Mouse (Mus musculus): ENCODE data around the gene Nrn1. TPM values are rescaled to one million over a fixed set of nuclear protein-coding genes. Genes with fewer than 3 reads are reported as not detected.

The Nrn1 gene
- polyA plus RNA-seq, 1 experiment from 2014 or later = 10.4 TPM

DNA sequence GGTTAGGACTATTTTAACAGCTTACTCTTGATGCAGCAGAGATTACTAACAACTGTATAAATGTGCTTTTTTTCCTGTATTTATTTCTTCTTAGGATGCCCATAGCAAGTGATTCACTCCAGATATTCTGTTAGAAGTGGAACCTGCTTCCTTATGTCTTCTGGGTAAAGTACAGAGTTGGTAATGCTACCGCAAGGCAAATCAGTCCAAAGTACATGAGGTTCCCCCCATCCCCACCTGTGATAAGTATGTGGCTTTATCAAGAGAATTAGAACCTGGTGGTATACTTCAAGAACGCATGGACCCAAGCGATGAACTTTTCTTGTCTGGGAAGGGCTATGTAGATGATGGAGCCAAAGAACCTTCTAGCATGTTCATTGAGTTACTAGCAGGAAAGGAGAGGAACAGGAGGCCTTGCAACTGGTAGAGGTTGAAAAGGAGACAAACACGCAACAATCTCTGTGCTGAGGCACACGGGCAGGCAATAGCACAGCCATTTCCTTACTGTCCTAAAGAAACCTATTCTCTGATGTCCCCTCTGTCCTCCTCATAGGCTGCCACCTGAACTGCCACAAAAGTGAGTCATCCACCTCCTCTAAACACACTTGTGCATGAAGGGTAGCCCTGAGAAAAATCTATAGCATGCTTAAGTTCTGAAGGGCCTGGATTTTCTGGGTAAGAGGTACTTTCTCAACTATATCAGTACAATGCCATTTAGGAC lies 14.5 kb downstream of the Nrn1 start:
- no peak for DNase-seq (ENCODE audit: extremely low spot score, low spot score)
- H3K36me3 ChIP-seq (replicated peaks) = no peaks in the 10 kb centered on the region
- no peaks in the 10 kb centered on the region for H3K9me3 ChIP-seq
- no peak overlapping the region for H3K27ac ChIP-seq
- H3K4me3 ChIP-seq = no peak overlapping the region
- 93% methylated on average over 5 of the region's 5 CpGs for WGBS
- H3K27me3 ChIP-seq (ENCODE audit: poor library complexity, severe bottlenecking) = peaks cover 57% of the 10 kb centered on the region
- H3K4me1 ChIP-seq = peaks cover 29% of the 10 kb centered on the region

DNA sequence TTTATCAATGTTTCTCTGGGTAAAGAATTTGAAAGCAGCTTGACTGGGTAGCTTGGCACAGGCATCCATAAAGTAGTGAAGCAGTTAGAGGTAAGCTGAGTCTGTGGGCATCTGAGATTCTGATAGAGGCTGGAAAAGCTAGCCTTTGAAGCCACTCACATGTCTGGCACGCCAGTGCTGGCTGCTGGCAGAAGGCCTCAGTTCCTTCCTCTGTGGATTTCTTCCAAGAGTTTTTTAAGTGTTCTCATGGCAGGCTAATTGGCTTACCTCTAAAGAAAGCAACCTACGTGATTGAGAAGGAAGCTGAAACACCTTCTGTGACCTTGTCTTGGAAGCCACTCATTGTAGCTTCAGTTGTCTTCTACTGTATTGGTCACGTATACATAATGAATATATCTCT lies 17.6 kb downstream of the Nrn1 start:
- H3K9me3 ChIP-seq = no peaks in the 10 kb centered on the region

DNA sequence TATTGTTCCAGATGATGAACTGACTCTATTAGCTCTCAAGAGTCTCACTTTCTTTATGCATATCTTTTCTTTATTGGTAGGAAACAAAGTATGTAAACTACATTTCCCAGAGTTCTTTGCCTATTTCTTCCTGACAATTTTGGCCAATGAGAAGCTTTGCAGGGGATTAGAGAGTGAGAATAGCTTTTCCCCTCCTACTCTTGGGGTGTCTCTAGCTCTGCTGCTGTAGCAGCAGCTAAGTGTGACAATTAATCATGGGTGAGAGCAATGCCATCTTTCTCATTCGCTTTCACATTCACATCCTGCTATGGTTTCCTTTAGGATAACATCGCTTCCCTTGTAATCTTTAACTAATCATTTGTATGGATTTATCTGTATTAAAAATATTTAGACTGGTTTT lies 18.2 kb downstream of the Nrn1 start:
- H3K4me1 ChIP-seq = no peaks in the 10 kb centered on the region
- peaks cover 20% of the 10 kb centered on the region for H3K27me3 ChIP-seq (ENCODE audit: poor library complexity, severe bottlenecking)
- 51% methylated on average over 2 of the region's 2 CpGs for WGBS
- H3K36me3 ChIP-seq (replicated peaks) = no peaks in the 10 kb centered on the region
- no peak overlapping the region for H3K4me3 ChIP-seq
- no peak overlapping the region for H3K27ac ChIP-seq
- no peak for DNase-seq (ENCODE audit: extremely low spot score, low spot score)
- no peaks in the 10 kb centered on the region for H3K9me3 ChIP-seq

More for the DNA sequence above, 17.6 kb downstream of the Nrn1 start:
- WGBS = 77% methylated on average over 3 of the region's 3 CpGs
- DNase-seq (ENCODE audit: extremely low spot score, low spot score) = no peak
- no peak overlapping the region for H3K27ac ChIP-seq
- H3K4me3 ChIP-seq = no peak overlapping the region
- no peaks in the 10 kb centered on the region for H3K36me3 ChIP-seq (replicated peaks)
- H3K27me3 ChIP-seq (ENCODE audit: poor library complexity, severe bottlenecking) = peaks cover 26% of the 10 kb centered on the region
- H3K4me1 ChIP-seq = 0 out of 2 replicates have a peak, but pooled peaks cover under 1% of the 10 kb centered on the region

DNA sequence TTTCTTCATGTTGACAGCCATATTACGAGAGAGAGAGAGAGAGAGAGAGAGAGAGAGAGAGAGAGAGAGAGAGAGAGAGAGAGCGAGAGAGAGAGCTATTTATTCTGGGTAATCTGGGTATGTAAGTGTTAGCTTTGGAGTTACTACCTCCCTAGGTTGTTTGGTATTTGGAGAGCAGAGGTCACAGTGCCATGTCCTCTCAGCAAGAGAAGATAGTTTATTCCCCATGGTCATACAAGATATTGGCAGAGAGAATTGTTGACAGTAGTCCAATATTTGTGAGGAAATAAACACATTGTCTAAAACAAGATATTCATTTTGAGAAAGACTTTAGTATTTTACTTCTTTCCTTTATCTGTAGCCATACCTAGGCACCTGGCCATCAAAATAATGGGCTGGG lies 20.8 kb downstream of the Nrn1 start:
- Histone ChIP-seq H3K36me3 (replicated peaks) (no peaks in the 10 kb centered on the region), H3K4me3 (no peak overlapping the region), H3K9me3 (no peaks in the 10 kb centered on the region), H3K27ac (no peak overlapping the region), H3K4me1 (no peaks in the 10 kb centered on the region), H3K27me3 (ENCODE audit: poor library complexity, severe bottlenecking) (no peaks in the 10 kb centered on the region)
- 77% methylated on average over 2 of the region's 2 CpGs for WGBS
- no peak for DNase-seq (ENCODE audit: extremely low spot score, low spot score)

DNA sequence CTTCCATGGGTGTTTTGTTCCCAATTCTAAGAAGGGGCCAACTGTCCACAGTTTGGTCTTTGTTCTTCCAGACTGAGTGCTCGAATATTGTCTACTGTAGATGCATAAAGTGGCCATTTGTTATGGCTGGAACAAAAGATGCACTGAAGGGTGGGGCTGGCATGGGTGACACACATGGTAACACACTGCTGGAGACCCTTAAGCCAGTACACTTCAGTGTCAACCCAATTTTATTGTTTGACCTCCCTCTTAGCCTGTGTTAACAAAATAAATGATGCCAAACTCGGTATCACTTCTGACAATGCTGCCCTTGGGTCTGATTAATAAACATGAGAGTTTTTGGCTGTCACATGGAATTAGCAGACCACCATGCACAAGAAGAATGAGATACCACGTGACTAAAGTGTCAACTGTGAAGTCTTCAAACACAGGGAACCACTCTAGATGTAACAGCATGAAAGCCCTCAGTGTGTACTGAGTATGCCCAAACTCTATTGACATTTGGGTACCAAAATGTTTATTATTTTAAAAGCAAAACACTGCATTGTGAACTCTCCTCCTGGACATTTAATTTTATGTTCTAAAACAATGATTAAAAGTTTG lies 27.7 kb downstream of the Nrn1 start:
- no peaks in the 10 kb centered on the region for H3K9me3 ChIP-seq
- H3K36me3 ChIP-seq (replicated peaks) = no peaks in the 10 kb centered on the region
- H3K4me1 ChIP-seq = no peaks in the 10 kb centered on the region
- H3K4me3 ChIP-seq = no peak overlapping the region
- H3K27ac ChIP-seq = no peak overlapping the region
- no peaks in the 10 kb centered on the region for H3K27me3 ChIP-seq (ENCODE audit: poor library complexity, severe bottlenecking)
- DNase-seq (ENCODE audit: extremely low spot score, low spot score) = no peak
- WGBS = 79% methylated on average over 3 of the region's 3 CpGs

DNA sequence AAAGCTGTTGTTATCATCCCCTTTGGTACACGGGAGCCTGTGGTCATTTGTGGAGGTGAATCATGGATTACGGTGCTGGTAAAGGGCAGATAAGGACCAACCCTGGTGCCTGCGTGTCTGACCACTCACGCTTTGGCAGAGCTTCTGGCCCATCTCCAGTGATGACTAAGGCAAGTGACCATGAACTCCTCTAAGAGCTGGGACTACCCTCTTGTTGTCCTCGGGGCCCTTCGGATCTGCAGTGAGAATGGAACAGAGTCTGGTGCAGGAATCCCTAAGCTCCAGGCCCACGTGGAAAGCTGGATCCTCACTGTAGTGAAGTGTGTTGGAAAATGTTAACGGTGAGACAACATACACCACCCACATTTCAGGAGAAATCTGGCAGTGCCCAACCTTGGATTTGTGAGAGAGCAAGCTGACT lies 38.6 kb downstream of the Nrn1 start:
- Histone ChIP-seq H3K9me3 (no peaks in the 10 kb centered on the region), H3K4me3 (no peak overlapping the region), H3K27ac (no peak overlapping the region), H3K27me3 (ENCODE audit: poor library complexity, severe bottlenecking) (no peaks in the 10 kb centered on the region), H3K36me3 (replicated peaks) (no peaks in the 10 kb centered on the region), H3K4me1 (no peaks in the 10 kb centered on the region)
- WGBS = 92% methylated on average over 8 of the region's 8 CpGs
- no peak for DNase-seq (ENCODE audit: extremely low spot score, low spot score)

DNA sequence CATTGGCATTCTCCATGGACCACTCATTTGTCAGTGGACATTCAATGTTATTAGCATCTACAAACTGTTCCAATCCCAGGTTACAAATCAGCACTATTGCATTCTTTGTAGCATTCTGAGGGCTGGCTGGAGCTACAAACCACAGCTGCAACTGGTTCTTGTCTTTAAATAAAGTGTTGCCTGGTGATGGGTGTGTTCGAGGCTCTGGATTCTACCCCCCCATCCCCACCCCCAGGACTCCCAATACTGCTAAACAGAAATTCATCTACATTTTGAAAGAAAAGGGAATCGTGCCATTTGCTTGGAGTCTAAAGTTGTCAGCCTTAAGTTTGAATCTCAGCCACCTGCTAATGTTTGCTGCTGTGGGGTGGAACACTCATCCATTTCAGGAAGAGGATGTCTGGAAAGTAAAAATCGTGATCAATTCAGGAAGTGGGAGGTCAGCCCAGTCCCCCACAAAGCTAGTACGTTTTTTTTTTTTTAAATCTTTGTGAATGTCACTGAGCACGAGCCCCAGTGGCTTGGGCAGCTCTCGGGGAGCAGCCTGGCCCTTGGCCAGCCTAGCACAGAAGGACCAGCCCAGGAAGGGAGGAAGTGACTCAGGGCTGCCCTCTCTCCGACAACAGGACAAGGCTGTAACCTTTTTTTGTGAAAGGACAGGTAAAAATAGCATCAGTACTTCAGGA lies 39.3 kb downstream of the Nrn1 start:
- Histone ChIP-seq H3K4me3 (no peak overlapping the region), H3K4me1 (no peaks in the 10 kb centered on the region), H3K27ac (no peak overlapping the region), H3K27me3 (ENCODE audit: poor library complexity, severe bottlenecking) (no peaks in the 10 kb centered on the region), H3K36me3 (replicated peaks) (no peaks in the 10 kb centered on the region), H3K9me3 (no peaks in the 10 kb centered on the region)
- DNase-seq (ENCODE audit: extremely low spot score, low spot score) = no peak
- 80% methylated on average over 7 of the region's 7 CpGs for WGBS

DNA sequence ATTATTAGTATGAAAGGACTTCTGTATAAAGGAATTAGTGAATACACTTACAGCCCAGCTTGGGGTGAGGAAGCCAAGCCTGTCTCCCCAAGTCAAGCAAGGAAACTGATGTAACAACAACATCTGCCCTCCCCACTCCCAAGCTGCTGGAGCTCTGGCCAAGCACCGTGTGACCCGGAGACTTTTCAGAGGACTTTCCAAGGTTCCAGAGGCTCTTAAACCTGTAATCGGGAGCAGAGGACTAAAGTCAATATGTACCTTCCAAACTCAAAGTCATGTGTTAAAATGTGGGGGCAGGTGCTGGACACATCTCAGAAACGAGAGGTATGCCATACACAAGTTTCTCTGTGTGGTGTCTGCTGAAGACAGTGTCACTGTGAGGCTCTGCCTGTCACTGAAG lies 51.4 kb downstream of the Nrn1 start:
- 85% methylated on average over 4 of the region's 4 CpGs for WGBS
- no peaks in the 10 kb centered on the region for H3K27me3 ChIP-seq (ENCODE audit: poor library complexity, severe bottlenecking)
- peaks cover 3% of the 10 kb centered on the region; the same call in 1 of the 2 replicates for H3K9me3 ChIP-seq
- no peak for DNase-seq (ENCODE audit: extremely low spot score, low spot score)
- no peaks in the 10 kb centered on the region for H3K4me1 ChIP-seq
- no peak overlapping the region for H3K27ac ChIP-seq
- H3K4me3 ChIP-seq = no peak overlapping the region
- H3K36me3 ChIP-seq (replicated peaks) = no peaks in the 10 kb centered on the region

DNA sequence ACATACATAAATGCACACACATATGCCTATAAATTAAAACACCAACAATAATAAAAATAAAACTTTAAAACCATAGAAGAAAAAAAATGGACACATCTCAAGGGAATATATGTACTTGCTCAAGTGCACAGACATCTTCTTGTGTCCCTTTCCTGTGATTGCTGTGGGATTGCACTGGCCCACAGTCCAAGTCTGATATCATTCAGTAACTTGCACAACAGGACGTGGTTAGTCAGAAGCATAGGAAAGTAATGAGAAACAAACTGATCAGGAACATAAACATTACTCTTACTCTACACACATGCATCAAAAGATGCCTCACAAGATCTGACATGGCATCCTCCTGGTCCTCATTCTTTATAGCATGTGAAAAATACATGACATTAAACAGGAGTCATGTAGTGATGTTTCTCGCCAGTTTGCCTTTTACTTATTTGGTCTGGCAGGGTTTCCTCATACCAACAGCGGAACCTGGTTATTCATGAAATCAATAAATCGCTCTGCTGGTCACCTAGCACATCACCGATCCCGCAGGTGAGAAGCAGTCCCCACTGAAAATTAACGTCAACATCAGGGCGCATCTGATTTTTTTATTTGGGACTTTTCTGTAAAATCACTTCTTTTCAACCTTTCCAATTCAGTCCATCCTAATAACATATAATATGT lies 54.1 kb downstream of the Nrn1 start:
- 92% methylated on average over 8 of the region's 8 CpGs for WGBS
- no peak for DNase-seq (ENCODE audit: extremely low spot score, low spot score)

DNA sequence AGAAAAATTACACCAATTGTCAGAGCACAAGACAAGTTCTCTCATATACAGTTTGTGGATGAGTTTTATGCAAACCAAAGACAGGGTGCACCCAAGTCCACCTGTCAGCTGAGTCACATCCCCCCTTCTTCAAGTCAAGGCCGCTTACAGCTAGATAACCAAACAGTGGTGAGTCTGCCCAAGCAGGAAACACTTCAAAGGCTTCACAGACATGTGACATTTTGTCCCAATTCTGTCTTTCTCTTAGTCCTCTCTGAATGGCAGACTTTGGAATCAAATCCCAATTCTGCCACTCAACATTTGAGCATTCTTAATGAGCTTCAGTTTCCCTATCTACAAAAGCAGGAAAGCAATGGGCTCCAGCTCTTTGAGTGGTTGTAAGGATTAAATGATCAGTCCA lies 55.6 kb downstream of the Nrn1 start:
- Histone ChIP-seq H3K4me1 (no peaks in the 10 kb centered on the region), H3K4me3 (no peak overlapping the region), H3K9me3 (no peaks in the 10 kb centered on the region), H3K27me3 (ENCODE audit: poor library complexity, severe bottlenecking) (no peaks in the 10 kb centered on the region), H3K36me3 (replicated peaks) (no peaks in the 10 kb centered on the region), H3K27ac (no peak overlapping the region)
- DNase-seq (ENCODE audit: extremely low spot score, low spot score) = no peak
- 78% methylated on average over 1 of the region's 1 CpGs for WGBS

More for the DNA sequence above, 54.1 kb downstream of the Nrn1 start:
- Histone ChIP-seq H3K4me3 (no peak overlapping the region), H3K9me3 (no peaks in the 10 kb centered on the region), H3K4me1 (no peaks in the 10 kb centered on the region), H3K27ac (no peak overlapping the region), H3K27me3 (ENCODE audit: poor library complexity, severe bottlenecking) (no peaks in the 10 kb centered on the region), H3K36me3 (replicated peaks) (no peaks in the 10 kb centered on the region)

Data from forebrain, embryonic 10.5 days (tissue).